Comparison of ENCODE assay signal across 21 mouse cellular contexts in the genomic region with DNA sequence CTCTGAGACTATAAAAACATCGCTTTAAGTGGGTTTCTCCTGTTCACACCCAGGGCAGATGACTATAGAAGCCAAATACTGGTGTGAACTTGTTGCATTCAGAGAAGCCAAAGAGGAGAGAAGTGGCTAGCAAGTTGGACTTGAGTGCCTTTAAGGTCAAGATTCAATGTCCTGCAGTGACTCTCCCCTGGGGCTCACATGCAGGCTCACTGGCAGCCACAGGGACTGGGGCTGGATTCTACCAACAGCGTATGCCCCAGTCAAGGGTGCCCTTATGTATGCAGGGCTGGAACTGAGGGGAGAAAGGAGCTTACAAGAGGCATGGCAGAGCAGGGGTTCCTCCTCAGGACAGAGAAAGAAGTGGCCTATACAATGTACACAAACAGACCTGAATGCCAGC. TPM values are rescaled to one million over a fixed set of nuclear protein-coding genes. Genes with fewer than 3 reads are reported as not detected.
DNase-seq lines count a peak whose midpoint lies in the region; ATAC-seq and TF ChIP-seq lines count a peak whose summit lies in the region.
"Had no signal": no experiment of that assay in that cellular context is flagged by ENCODE, and none has a peak within 500 bp of the region (broad histone marks: within the 10 kb centered on the region; RNA-seq: fewer than 3 reads in every experiment).

No protein-coding gene starts in this region.

- no peaks in the 10 kb centered on the region for H3K36me3 ChIP-seq in heart, embryonic 10.5 days
- H3K36me3 ChIP-seq in heart, postnatal 0 days (replicated peaks; ENCODE audit: control insufficient read depth, insufficient read depth, low read length): no peaks in the 10 kb centered on the region
- H3K36me3 ChIP-seq: hindbrain, embryonic 12.5 days; kidney, embryonic 15.5 days; liver, embryonic 15.5 days; midbrain, embryonic 15.5 days; neural tube, embryonic 12.5 days had no signal

- no peak for TF ChIP-seq EP300 in heart, postnatal 0 days (IDR thresholded peaks at IDR 0.05; ENCODE audit: low read depth)

- no peak for TF ChIP-seq CTCF in layer of hippocampus, adult 2 months (conservative IDR thresholded peaks at IDR 0.05)
- TF ChIP-seq CTCF in heart, postnatal 0 days (IDR thresholded peaks at IDR 0.05; ENCODE audit: low read depth): no peak

- peak; percentile 43 for DNase-seq in adrenal gland, postnatal 10 days
- no peak for DNase-seq in adrenal gland, postnatal 4 days (ENCODE audit: low spot score in 2 of 2)
- DNase-seq in heart, embryonic 10.5 days (ENCODE audit: low spot score): no peak
- DNase-seq in heart, postnatal 25 days (ENCODE audit: low spot score): no peak
- DNase-seq in layer of hippocampus, adult 2 months (ENCODE audit: low spot score in 2 of 2): no peak
- no peak for DNase-seq in layer of hippocampus, postnatal 25 days (ENCODE audit: extremely low spot score in 1 of 2, low spot score in 1 of 2)
- DNase-seq in heart, postnatal 0 days (ENCODE audit: low spot score): no peak
- no peak for DNase-seq in Muller cell, postnatal 12 days (ENCODE audit: inconsistent ontology term)
- DNase-seq: cerebellum, adult 18-20 months; kidney, adult 11 months; right cerebral cortex, postnatal 25 days; spleen, adult 18-20 months had no signal

- WGBS in heart, embryonic 10.5 days: 83% methylated on average over 2 of the region's 2 CpGs
- 87% methylated on average over 2 of the region's 2 CpGs for WGBS in heart, postnatal 0 days

- H3K9ac ChIP-seq in heart, postnatal 0 days (replicated peaks; ENCODE audit: low read depth, low read length): no peak overlapping the region
- H3K9ac ChIP-seq: forebrain, embryonic 13.5 days; hindbrain, embryonic 12.5 days; kidney, embryonic 15.5 days; liver, embryonic 15.5 days; midbrain, embryonic 15.5 days; neural tube, embryonic 12.5 days had no signal

- H3K27me3 ChIP-seq in heart, embryonic 10.5 days (ENCODE audit: insufficient read depth, poor library complexity, severe bottlenecking): 0 out of 2 replicates have a peak, but pooled peaks cover 7% of the 10 kb centered on the region
- H3K27me3 ChIP-seq in heart, postnatal 0 days (ENCODE audit: control insufficient read depth, insufficient read depth, low read length): no peaks in the 10 kb centered on the region
- H3K27me3 ChIP-seq: forebrain, embryonic 13.5 days; kidney, embryonic 15.5 days; midbrain, embryonic 15.5 days had no signal

- peaks cover 49% of the 10 kb centered on the region for H3K4me1 ChIP-seq in heart, embryonic 10.5 days
- H3K4me1 ChIP-seq in heart, postnatal 0 days (ENCODE audit: control insufficient read depth, insufficient read depth): peaks cover 38% of the 10 kb centered on the region
- H3K4me1 ChIP-seq: liver, embryonic 15.5 days had no signal

- no peak for ATAC-seq in heart, postnatal 0 days (ENCODE audit: insufficient read depth, low read depth)
- ATAC-seq: midbrain, embryonic 15.5 days had no signal

- peak overlapping the region; percentile 52 for H3K27ac ChIP-seq in heart, embryonic 10.5 days
- peak overlapping the region; percentile 36; the same call in 1 of the 2 replicates for H3K27ac ChIP-seq in layer of hippocampus, adult 2 months
- peak overlapping the region; percentile 41; the same call in 1 of the 2 replicates for H3K27ac ChIP-seq in heart, postnatal 0 days (ENCODE audit: low read depth)
- H3K27ac ChIP-seq: hindbrain, embryonic 12.5 days; kidney, embryonic 15.5 days; liver, embryonic 15.5 days; macrophage; midbrain, embryonic 15.5 days; neural tube, embryonic 12.5 days had no signal

- H3K9me3 ChIP-seq in heart, embryonic 10.5 days: no peaks in the 10 kb centered on the region
- no peaks in the 10 kb centered on the region for H3K9me3 ChIP-seq in heart, postnatal 0 days (replicated peaks; ENCODE audit: control insufficient read depth, low read length)
- H3K9me3 ChIP-seq: forebrain, embryonic 13.5 days; hindbrain, embryonic 12.5 days; kidney, embryonic 15.5 days; liver, embryonic 15.5 days; midbrain, embryonic 15.5 days; neural tube, embryonic 12.5 days had no signal

- intact Hi-C loops in heart, postnatal 25 days (cut with DNase I): loop anchor here (5.0 kb wide), 1 partner anchor 42 kb away; a partner anchor contains a TSS

- H3K4me3 ChIP-seq in heart, embryonic 10.5 days: no peak overlapping the region
- no peak overlapping the region for H3K4me3 ChIP-seq in layer of hippocampus, adult 2 months
- H3K4me3 ChIP-seq in heart, postnatal 0 days (ENCODE audit: low read depth, low read length): no peak overlapping the region
- H3K4me3 ChIP-seq: forebrain, embryonic 13.5 days; hindbrain, embryonic 12.5 days; kidney, embryonic 15.5 days; liver, embryonic 15.5 days; midbrain, embryonic 15.5 days; neural tube, embryonic 12.5 days had no signal

- H3K4me2 ChIP-seq in heart, postnatal 0 days (ENCODE audit: low read depth, low read length): no peak overlapping the region
- H3K4me2 ChIP-seq: forebrain, embryonic 13.5 days; hindbrain, embryonic 12.5 days; kidney, embryonic 15.5 days; liver, embryonic 15.5 days; midbrain, embryonic 15.5 days; neural tube, embryonic 12.5 days had no signal

RNA-seq across cellular contexts. Expression of a gene that starts 22.5 kb away (rescaled TPM):
- total RNA-seq in adrenal gland, postnatal 10 days (2021): 1 to 10 TPM; 2.0 TPM
- total RNA-seq in adrenal gland, postnatal 4 days (2021): 1 to 10 TPM; 4.0 to 5.0 TPM
- 0.25 and 0.39 TPM in 2 replicates for polyA plus RNA-seq in heart, embryonic 10.5 days (2016; fragmentation: Nextera tagmentation; extraction: Ambion mirVana)
- total RNA-seq in heart, postnatal 25 days (2021): under 1 TPM; 0.34 to 0.48 TPM
- 100 to 1,000 TPM; 132 to 144 TPM for total RNA-seq in layer of hippocampus, adult 2 months (2021)
- total RNA-seq in layer of hippocampus, postnatal 25 days (2021): 100 to 1,000 TPM; 119 to 162 TPM
- total RNA-seq in heart, postnatal 0 days (2014; rRNA removed; ENCODE audit: low replicate concordance): 0.23 and 0.93 TPM in 2 replicates
- 0.36 and 0.40 TPM in 2 replicates for polyA plus RNA-seq in heart, postnatal 0 days (2015; fragmentation: Nextera tagmentation; extraction: Ambion mirVana)
- polyA plus RNA-seq: liver, embryonic 15.5 days; macrophage had no signal

RNA-seq across cellular contexts. Expression of a gene that starts 40.6 kb away (rescaled TPM):
- total RNA-seq in adrenal gland, postnatal 10 days (2021): 10 to 100 TPM in 1 of 2 experiments, 1 to 10 TPM in 1; 8.1 to 15.9 TPM
- 10 to 100 TPM in 1 of 2 experiments, 1 to 10 TPM in 1; 9.6 to 13.5 TPM for total RNA-seq in adrenal gland, postnatal 4 days (2021)
- polyA plus RNA-seq in heart, embryonic 10.5 days (2016; fragmentation: Nextera tagmentation; extraction: Ambion mirVana): 9.7 and 13.5 TPM in 2 replicates
- 10 to 100 TPM; 19.1 to 26.8 TPM for total RNA-seq in heart, postnatal 25 days (2021)
- total RNA-seq in layer of hippocampus, adult 2 months (2021): 10 to 100 TPM; 12.8 to 18.1 TPM
- 10 to 100 TPM; 10.9 to 12.7 TPM for total RNA-seq in layer of hippocampus, postnatal 25 days (2021)
- 17.7 and 21.9 TPM in 2 replicates for total RNA-seq in heart, postnatal 0 days (2014; rRNA removed; ENCODE audit: low replicate concordance)
- polyA plus RNA-seq in heart, postnatal 0 days (2015; fragmentation: Nextera tagmentation; extraction: Ambion mirVana): 7.2 and 7.7 TPM in 2 replicates
- polyA plus RNA-seq: macrophage had no signal

RNA-seq across cellular contexts. Expression of a gene that starts 45.3 kb away (rescaled TPM):
- total RNA-seq in adrenal gland, postnatal 10 days (2021): 100 to 1,000 TPM; 330 to 339 TPM
- 100 to 1,000 TPM; 515 to 549 TPM for total RNA-seq in adrenal gland, postnatal 4 days (2021)
- polyA plus RNA-seq in heart, embryonic 10.5 days (2016; fragmentation: Nextera tagmentation; extraction: Ambion mirVana): 0.21 and 0.69 TPM in 2 replicates
- total RNA-seq in heart, postnatal 25 days (2021): 1 to 10 TPM; 2.1 to 2.7 TPM
- 1 to 10 TPM in 1 of 2 experiments, under 1 TPM in 1; 0.46 to 1.4 TPM for total RNA-seq in layer of hippocampus, adult 2 months (2021)
- total RNA-seq in layer of hippocampus, postnatal 25 days (2021): under 1 TPM; 0.54 TPM
- total RNA-seq in heart, postnatal 0 days (2014; rRNA removed; ENCODE audit: low replicate concordance): not detected in 2 replicates
- polyA plus RNA-seq in heart, postnatal 0 days (2015; fragmentation: Nextera tagmentation; extraction: Ambion mirVana): 1.7 TPM in 2 replicates
- total RNA-seq: gastrocnemius, adult 8-10 months had no signal
- polyA plus RNA-seq: forebrain, embryonic 13.5 days; macrophage had no signal

RNA-seq across cellular contexts. Expression of a gene that starts 47.8 kb away (rescaled TPM):
- total RNA-seq in adrenal gland, postnatal 10 days (2021): 1 to 10 TPM in 1 of 2 experiments, under 1 TPM in 1; 0.45 to 2.7 TPM
- 1 to 10 TPM in 1 of 2 experiments, under 1 TPM in 1; 0.59 to 1.8 TPM for total RNA-seq in adrenal gland, postnatal 4 days (2021)
- polyA plus RNA-seq in heart, embryonic 10.5 days (2016; fragmentation: Nextera tagmentation; extraction: Ambion mirVana): 0.09 TPM in 1 of 2 replicates, not detected in the other
- not detected for total RNA-seq in heart, postnatal 25 days (2021)
- under 1 TPM; 0.51 to 0.71 TPM for total RNA-seq in layer of hippocampus, adult 2 months (2021)
- under 1 TPM; 0.61 to 0.71 TPM for total RNA-seq in layer of hippocampus, postnatal 25 days (2021)
- not detected in 2 replicates for total RNA-seq in heart, postnatal 0 days (2014; rRNA removed; ENCODE audit: low replicate concordance)
- polyA plus RNA-seq in heart, postnatal 0 days (2015; fragmentation: Nextera tagmentation; extraction: Ambion mirVana): 0.08 and 0.10 TPM in 2 replicates
- polyA plus RNA-seq: forebrain, embryonic 13.5 days; macrophage; testis, adult 2 months had no signal

Comparison
In these comparisons a context has a peak if more than half of its experiments do, and no peak if none do; other contexts are left out.
1. RNA of a gene that starts 22.5 kb away (total RNA-seq): 119 to 162 TPM in layer of hippocampus, postnatal 25 days and 132 to 144 TPM in layer of hippocampus, adult 2 months; 4.0 to 5.0 TPM in adrenal gland, postnatal 4 days, 2.0 TPM in adrenal gland, postnatal 10 days, 0.34 to 0.48 TPM in heart, postnatal 25 days and 0.23 to 0.93 TPM in heart, postnatal 0 days; every median in the first group is over 10 times any median in the second.
2. RNA of a gene that starts 45.3 kb away (total RNA-seq): 515 to 549 TPM in adrenal gland, postnatal 4 days and 330 to 339 TPM in adrenal gland, postnatal 10 days; 2.1 to 2.7 TPM in heart, postnatal 25 days, 0.46 to 1.4 TPM in layer of hippocampus, adult 2 months, 0.54 TPM in layer of hippocampus, postnatal 25 days and not detected in heart, postnatal 0 days; every median in the first group is over 10 times any median in the second.
3. Peak in every context shown above with its lines, with median percentiles within 50 percentile points of each other: H3K27ac ChIP-seq.